Mouse (Mus musculus) CD4-positive, CD25-positive, alpha-beta regulatory T cell, adult 2 months (primary cell): ENCODE results near the gene Shank2.

Experiments
- DNase-seq: peaks from one replicate; pipeline ENCODE4 v3.0.0-alpha.2; 2012; ENCODE audit warnings: low read depth, low spot score

The Shank2 gene

DNA sequence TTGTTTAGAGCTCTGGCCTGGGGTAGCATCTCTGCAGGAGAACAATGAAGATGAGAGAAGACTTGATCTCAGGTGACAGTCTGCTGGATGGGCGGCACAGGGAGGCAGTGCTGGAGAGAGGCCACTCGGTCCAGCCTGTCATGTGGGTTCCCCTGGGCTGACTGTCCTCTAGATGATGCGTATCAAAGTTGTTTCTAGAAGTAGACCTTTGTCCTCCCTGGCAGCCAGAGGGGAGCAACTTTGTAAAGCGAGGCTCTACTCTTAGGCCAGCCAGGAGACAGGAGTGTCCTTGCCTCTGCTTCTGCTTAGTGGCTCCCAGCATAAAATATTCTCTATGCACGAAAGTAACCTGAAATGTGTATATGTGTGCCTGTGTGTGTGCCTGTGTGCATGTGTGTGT is 27.5 kb downstream of the Shank2 start:
- DNase-seq: no peak

DNA sequence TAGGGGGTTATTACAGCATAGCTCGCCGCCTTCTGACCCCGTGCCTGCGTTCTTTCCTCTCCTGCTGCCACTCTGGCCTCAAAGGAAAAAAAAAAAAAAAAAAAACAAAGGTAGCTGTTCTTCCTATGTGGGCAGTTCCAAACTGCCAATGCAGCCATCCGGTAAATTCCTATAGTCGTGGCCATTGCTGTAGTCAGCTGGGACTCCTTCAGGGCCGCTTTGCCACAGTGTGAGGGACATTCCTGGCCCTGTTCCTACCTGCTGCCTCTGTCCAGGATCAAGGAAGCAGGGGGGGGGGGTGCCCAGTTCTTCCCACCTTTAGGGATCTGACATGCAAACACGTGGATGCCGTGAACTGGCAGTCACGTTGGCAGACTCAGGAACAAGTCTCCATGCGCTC is 29.1 kb downstream of the Shank2 start:
- DNase-seq: no peak

DNA sequence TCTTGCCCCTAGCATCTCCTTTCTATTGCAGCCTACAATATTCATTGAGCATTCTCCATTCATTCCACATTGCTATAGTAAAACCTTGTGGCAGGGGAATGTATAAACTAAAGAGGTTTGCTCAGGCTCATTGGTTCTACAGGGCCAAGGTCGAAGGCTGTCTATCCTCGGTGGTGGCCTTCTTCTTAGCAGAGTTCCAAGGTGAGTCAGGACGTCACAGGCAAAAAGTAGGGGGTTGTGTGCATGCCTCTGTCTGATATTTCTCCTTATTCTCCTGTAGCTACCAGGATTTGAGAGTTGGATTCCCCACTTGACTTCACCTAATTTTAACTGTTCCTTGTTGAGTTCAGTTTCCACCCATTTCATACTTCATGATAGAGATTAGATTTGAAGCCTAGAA is 29.9 kb downstream of the Shank2 start:
- DNase-seq: no peak

DNA sequence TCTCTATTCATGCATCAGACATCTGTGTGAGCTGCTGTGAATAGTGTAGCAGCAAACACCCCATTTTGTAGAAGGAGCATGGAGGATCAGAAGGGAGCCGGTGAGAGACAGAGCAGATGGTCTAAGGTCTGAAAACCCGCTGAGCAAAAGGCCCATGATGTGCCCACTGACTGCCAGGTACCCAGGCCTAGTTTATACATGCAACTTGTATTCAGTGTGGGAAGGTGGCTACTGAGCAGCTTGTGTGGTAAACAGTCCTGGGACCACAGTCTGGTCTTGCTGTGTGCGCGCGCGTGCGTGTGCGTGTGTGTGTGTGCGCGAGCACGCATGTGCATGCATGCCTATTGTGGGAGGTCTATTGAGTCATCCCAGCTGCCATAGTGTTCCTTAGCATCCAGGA is 35.8 kb downstream of the Shank2 start:
- no peak for DNase-seq

DNA sequence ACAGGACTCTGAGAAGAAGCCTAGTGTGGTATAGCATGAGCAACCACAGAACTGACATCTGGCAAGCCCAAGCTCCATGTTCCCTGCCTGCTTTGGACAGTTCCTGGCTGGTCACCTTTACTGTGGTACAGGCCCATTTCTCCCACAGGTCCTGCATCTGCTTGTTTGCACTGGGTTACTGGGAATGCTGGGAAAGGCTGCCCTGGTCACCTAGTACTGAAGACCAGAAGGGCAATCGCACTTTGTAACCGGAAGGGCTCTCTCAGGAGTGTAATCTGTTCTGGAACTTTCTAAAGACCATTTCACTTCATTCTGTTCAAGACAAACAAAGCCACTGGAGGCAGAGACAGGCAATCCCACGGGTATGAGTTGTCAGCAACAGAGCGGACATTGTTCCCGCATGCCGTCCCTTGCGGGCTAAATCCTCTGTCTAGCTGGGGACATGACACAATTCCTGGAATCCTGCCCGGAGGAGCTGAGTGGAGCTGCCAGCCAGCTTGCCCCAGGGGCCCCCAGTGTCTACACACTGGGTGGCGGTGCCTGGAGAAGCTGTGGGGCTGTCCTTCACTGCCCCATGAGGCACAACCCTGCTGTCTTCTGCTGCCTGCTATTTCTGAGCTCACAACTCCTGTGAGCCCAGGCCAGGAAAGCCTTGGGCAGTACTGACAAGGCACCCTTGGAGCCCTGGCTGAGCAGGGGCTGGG is 36.4 kb downstream of the Shank2 start:
- no peak for DNase-seq

GRCm38 (mm10) chr7:144038741-144039140 is 37.0 kb downstream of the Shank2 start:
- DNase-seq: no peak

- DNase-seq: no peak
Observed at GRCm38 (mm10) chr7:144040328-144040727, 38.6 kb downstream of the Shank2 start.

- DNase-seq: no peak
Observed at GRCm38 (mm10) chr7:144052076-144052475, 50.3 kb downstream of the Shank2 start.

DNA sequence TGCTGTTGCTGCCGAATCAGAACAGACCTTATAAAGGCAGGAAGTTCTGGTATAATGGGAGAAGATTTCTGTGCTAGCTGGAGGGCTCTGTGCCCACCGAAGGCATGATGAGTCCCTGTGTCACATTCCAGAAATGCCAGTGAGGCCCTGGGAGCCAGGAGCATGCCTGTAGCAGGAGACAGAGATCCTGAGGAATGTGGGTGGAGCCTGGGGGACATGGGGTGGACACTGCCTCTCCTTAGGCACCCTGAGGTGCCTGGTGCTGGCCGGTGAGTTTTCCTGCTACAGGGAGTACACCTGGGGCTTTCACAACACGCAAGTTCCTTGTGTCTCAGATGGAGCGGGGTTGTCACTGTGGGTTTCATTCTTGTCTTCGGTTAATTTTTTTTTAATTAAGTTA is 53.5 kb downstream of the Shank2 start:
- DNase-seq: no peak

DNA sequence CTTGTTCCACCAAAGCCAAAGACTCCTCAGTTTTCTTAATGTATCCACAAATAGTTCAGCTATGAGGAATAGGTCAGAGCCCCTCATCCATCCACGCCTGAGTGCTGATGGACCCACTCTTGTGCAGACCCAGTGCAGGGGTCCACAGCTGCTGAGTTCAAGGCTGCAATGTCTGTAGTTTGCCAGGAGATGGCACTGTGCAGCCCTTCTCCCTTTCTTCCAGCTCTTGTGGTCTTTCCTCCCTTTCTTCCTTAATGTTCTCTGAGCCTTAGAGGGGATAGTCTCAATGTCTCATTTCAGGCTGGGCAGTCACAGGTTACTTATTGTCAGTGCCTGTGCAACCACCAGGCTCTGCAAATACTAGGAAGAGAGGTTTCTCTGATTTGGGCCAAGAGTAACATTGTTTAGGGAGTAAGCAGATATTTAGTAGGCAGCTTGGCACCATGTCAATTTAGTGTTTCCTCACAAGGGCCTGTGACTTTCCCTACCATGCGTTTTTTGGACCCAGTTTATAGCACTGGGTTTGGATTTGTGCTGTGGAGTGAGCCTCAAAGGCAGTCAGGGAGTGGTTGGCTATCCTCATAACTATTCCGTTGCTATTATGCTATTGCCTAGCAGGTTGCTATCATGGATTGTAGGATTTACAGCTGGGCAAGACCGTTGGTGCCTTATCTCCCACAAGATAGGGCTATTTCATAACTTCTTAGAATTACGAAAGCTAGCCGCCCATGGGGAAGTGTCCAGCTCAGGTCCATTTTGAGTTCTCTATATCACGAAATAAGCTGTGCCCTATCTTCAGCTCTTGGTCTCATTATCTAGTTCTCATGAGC is 54.2 kb downstream of the Shank2 start:
- DNase-seq: peak; percentile 15

DNA sequence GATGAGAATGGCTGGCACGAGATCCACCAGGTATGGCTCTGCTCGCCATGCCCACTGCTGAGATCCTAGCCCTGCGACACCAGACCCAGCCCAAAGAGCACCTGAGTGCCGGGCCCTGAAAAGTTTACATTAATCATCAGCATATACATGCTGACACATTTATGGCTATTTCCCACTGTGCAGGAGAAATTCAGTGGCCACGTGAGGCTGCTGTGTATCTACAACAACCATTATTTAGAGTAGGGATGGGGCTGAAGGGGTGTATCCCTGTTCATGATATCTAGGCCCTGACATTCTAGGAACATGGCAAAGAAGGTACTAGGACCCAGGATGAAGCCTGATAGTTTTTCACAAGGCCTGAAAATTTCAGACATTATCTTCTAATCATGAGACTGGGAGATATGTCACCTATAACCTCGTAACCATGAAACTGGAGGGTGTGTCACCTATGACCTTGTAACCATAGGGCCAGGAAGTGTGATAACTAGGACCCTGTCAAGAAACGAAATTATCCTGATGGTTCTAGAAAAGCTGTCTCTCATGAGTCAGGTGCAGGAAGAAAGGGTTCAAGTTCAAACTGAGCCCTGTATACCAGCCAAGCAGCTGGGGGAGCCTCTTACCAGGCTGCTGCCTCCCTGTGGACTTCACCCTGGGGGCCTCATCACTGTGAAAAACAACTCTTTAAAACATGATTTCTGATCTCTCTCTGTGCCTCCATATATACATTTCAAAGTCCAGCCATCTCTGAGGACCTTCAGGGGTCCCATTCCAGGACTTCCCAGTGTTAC is 68.6 kb downstream of the Shank2 start:
- no peak for DNase-seq

DNA sequence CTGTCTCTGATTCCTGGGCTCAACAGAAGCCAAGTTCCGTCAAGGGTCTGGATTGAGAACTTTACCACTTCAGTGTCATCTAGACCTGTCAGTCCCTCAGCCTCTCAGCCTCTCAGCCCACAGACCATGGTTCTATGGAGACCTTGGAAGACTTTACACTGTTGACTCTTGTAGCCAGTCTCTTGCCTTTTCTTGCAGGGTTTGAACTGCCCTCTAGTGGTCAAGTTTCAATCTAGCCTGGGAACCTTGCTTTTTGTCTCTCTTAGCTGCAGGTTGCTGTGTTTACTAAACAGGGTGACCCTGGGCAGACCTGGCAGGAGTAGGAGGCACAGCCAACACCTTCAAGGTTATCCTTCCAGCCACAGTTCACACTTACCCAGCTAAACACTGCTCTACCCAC is 70.5 kb downstream of the Shank2 start:
- DNase-seq: peak; percentile 7

DNA sequence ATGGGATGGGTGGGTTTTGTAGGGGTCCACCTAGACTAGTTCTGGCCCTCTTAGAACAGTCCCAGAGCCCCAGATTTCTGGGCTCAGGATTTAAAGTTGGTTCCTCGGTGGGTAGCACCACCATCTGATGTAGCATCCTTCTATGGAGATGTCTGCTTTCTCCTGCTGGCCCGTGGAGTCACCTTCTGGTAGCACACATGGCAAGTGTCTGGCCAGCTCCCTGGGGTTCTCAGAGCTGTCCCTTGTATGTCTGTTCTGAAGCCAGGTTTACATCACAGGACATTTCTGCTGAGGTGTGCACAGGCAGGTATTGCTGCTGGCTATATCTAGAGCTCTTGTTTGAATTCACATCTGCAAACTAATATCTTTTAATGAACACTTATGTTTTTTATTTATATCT is 71.1 kb downstream of the Shank2 start:
- no peak for DNase-seq

- DNase-seq: peak; percentile 57
Observed at GRCm38 (mm10) chr7:144074718-144075117, 73.0 kb downstream of the Shank2 start.

DNA sequence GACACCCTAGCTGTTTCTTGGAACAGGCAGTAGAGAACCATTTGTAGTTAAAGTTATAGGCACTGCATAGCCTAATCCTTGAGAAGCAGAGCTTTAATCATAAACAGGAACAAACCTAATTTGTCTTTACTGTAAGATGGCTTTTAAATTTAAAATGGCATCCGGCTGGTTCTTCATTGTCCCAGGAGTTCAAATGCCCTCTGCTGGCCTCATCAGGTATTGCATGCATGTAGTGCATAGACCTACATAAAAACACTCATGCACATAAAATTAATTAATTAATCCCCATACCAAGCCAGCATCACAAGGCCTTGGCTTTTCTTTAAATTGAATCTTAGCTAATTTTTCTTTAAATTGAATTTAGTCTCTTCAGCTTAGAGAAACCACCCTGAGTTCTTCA is 76.9 kb downstream of the Shank2 start:
- DNase-seq: peak; percentile 52

GRCm38 (mm10) chr7:144079861-144080260 is 78.1 kb downstream of the Shank2 start:
- no peak for DNase-seq

DNA sequence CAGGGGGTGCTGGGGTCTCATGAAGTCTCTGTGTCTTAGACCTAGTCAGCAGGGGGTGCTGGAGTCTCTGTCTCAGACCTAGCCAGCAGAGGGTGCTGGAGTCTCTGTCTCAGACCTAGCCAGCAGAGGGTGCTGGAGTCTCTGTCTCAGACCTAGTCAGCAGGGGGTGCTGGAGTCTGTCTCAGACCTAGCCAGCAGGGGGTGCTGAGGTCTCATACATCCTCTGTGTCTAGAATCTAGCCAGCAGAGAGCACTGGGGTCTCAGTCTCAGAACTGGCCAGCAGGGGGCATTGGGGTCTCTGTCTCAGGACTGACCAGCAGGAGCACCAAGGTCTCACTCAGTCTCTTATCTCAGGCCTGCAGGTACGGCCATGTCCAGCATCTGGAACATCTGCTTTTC is 79.7 kb downstream of the Shank2 start:
- DNase-seq: peak; percentile 12

DNA sequence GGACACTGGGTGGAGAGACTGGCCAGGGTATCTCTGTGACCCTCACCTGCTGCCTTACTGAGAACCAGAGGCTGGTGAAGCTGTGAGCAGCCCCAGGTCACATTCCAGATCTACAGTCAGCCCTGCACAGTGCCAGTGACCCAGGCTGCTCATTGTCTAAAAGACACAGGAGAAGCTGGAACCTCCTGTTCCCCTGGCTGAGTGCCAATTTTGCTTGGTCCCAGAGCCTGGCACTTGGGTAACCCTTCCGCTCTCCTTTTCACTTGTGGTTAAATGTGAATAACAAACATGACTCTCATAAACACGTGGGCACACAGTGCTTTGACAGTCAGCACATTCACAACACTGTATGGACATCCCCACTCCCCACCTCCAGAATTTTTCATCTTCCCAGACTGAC is 80.2 kb downstream of the Shank2 start:
- no peak for DNase-seq

DNA sequence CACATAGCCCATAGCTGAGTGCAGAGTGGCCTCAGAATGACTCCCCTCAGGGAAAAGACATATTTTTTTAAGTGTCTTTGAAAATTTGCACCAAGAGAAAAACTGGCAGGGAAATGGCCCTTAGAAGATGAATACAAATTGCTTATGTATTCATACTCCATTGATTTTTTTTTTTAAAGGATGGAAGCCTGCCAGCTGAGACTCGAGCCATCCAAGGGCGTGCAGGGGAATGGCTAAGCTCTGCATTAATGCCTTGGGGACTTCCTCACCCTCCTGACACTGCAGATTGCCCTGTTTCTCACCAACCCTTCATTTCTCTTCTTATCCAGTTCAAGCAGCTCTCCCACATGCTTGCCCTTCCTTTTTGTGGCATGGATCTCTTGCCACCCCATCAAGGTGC is 85.5 kb downstream of the Shank2 start:
- no peak for DNase-seq

DNA sequence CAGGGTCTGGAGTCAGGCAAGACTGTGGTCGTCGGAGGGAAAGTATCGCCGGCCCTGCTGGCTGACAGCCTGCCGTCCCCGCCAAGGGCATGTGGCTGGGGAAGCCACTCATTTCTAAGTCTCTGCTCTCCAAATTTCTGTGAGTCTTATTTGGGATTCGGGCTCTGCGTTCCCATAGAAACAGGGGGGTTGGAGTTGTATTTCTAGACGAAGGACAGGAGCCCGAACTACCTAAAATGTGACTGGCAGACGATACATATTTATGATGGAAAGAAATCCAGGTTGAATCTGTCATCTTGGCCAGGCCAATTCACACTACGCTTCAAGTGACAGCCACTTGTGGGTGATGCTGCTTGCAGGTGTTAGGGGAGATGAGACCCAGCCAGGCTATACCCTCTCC is 92.4 kb downstream of the Shank2 start:
- DNase-seq: no peak

DNA sequence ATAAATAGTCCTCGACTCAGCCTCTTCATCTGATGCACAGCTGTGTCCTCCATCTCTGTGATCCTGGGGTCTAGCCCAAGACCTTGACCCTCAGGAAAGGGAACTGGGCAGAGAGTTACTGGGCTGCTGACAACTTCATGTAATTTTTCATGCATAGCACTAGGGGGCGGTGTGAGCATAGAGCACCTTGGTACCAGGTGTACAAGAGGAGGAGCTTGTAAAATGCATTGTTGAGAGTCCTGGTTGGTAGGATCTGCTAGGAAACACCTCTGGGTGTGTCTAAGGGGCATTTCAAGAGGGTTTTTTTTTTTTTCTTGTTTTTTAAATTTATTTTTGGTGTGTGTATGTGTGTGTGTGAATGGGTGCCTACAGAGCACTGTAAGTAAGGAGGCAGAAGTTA is 95.6 kb downstream of the Shank2 start:
- peak; percentile 28 for DNase-seq

GRCm38 (mm10) chr7:144102222-144102980 is 100.7 kb downstream of the Shank2 start:
- no peak for DNase-seq
